Mouse (Mus musculus): Measurements from ENCODE around the gene Cd1d1.

GRCm38 (mm10) chr3:86996111-86996510 is 3.1 kb downstream of the Cd1d1 start:
- TF ChIP-seq CTCF (IDR thresholded peaks at IDR 0.05; ENCODE audit: borderline replicate concordance, extremely low read depth, insufficient read depth, insufficient read length): no peak
- no peak for TF ChIP-seq POLR2A (IDR thresholded peaks at IDR 0.05; ENCODE audit: borderline replicate concordance, extremely low read depth, insufficient read depth, insufficient read length, poor library complexity, severe bottlenecking)

Data from brain, embryonic 14.5 days (tissue).